Mouse (Mus musculus): ENCODE results near the gene Edar.

Gene Edar

DNA sequence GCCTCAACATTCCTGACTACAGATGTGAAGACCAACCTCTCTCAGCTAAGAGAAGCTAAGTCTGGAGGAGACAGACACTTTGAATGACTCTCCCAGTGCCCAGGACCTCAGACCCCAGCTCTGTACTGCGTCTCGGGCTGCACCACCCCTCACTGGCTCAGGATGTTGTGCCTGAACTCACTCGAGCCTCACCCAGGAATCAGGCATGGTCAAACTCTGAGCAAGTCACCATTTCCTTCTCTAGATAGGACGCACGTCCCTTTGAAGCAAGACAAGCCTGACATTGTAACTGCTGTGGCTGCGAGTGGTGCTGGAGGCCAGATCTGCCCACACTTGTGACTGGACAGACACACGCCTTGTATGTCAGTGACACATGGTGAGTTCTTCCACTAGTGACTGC lies 73.5 kb downstream of the Edar start:
- DNase-seq (ENCODE audit: low read depth, low spot score), result no peak

DNA sequence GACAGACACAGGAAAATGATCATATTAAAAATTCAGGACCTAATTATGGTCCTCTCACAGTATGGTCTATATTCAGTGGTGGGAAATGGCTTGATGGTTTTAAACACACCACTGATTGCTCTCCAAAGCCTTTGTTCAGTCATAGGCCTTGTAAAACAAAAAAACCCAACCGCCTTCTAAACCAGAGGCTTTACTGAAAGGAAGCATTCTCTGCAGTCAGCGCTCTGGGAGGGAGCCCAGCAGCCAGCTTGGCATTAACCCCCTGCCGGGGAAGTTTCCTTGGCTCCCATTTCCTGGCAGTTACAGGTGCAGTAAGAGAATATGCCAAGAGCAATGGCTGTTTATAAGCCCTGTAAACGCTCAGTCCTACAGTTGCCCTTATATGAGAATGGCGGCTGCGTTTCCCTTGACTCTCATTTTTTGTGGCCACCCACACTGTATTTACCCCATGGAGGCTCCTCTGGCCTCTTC lies 74.0 kb downstream of the Edar start:
- peak; percentile 60 for DNase-seq (ENCODE audit: low read depth, low spot score)

DNA sequence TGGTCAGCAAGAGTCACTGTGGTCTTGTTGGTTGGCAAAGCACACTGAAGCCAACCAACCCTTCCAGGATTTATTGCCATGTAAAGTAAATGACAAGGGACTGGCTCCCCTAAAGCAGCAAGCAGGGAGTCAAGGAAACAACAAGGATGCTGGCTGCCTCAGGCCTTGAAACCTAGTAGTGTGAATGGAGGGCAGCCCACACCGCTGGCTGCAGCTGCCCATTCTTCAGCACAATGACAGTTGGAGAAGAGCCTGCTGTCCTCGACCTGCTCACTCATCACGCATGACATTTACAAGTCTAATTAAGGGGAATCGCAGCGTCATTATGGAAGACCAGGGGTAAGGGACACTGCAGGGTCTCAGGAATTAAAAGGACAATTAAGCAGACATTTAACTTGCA lies 74.5 kb downstream of the Edar start:
- peak; percentile 28 for DNase-seq (ENCODE audit: low read depth, low spot score)

DNA sequence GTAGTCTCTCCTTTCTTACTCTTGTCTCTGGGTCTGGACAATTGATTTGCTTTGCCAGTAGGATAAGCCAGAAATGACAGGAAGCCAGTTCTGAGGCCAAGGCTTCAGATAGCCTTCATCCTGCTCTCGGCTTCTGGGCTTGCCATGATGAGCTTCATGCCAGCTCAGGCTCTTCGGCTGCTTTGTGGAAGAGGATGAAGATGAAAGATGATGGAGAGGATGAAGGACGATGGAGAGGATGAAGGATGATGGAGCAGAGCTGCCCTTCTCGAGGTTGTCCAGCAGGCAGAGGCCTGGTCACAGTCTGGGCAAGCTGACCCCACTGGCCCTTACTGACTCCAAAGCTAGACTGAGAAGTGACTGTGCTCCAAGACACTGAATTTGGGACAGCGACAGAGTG lies 75.3 kb downstream of the Edar start:
- no peak for DNase-seq (ENCODE audit: low read depth, low spot score)

DNA sequence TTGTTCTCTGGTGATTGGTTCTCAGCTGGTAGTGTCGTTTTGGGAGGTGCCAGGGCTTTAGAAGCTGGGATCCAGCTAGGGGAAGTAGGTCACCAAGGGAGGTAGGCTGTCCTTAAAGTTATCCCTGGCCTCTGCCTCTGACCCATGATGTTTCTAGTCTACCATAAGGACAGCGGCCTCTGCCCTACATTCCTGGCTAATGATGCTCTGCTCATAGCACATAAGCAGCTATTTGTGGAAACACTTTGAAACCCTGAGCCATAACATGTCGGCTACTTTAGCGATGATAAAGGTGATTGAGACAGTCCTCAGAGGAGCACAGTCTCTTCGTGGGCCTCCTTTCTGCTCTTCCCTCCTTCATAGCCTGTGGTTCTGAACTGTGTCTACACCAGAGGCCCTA lies 79.6 kb downstream of the Edar start:
- peak; percentile 18 for DNase-seq (ENCODE audit: low read depth, low spot score)

DNA sequence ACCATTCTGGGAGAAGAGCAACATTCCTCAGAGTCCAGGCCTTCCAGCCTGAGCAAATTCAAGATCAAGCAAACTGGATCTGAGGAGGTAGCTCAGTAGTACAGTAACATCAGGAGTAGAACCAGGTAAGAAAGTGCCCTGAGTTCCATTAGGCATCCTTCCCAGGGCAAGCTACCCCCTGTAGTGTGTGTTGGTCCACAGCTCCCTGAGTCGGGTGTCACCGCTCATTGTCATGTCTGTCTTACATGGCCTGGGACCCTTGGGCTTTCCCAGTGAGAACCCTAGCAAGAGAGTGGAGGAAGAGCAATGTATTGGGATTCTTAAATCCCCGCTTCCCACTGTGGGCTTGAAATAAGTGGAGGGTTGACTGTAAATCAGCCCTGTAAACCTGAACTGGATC lies 80.3 kb downstream of the Edar start:
- DNase-seq (ENCODE audit: low read depth, low spot score), result no peak

DNA sequence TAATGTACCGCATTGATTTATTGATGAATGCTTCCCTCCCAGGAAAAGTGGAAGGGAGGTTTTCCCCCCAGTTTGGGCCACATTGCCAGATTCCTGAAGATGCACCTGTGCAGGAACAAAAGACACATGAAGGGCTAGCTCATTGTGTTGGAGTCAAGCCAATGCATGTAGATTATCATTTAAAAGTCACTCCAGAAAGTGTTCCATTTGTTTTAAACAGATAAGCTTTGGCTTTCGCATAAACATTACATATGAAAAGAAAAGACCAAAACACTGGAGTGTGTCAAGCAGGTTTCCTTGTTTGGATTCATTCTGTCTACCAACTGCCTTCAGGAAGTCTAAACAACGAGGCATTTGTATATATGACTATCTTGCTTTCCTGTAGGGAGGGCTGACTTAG lies 81.0 kb downstream of the Edar start:
- peak; percentile 64 for DNase-seq (ENCODE audit: low read depth, low spot score)

DNA sequence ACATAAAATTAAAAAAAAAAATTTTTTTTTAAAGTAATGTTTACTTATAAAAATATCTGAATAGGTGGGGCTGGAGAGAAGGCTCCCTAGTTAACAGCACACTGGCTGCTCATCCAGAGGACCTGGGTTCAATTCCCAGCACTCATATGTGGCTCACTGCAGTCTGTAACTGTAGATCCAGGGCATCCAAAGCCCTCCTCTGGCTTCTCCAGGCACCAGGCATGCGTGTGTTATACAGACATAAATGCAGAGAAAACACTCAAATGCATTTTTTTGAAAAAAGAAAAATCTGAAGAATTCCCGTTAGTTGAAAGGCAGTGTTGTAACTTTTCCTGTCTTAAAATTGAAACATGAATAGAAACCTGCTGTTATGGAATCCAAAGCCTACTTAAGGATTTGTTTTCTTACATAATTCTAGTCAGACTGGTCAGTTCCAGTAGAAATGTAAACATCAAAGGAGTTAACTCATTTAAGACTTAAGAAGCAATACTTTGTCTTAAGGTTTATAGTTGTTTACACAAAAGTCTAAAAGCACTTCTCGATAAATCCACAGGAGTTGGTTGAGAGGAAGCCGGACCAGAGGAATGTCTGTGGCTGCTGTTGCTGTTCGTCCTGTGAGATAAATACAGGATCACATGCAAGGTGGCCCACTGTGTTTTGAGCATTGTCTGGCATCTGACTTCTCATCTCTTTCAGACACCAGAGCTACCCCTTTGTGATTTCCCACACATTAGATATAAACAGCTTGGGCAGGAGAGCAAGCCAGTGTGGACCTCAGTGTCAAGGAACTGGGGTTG lies 89.8 kb downstream of the Edar start:
- no peak for DNase-seq (ENCODE audit: low read depth, low spot score)

DNA sequence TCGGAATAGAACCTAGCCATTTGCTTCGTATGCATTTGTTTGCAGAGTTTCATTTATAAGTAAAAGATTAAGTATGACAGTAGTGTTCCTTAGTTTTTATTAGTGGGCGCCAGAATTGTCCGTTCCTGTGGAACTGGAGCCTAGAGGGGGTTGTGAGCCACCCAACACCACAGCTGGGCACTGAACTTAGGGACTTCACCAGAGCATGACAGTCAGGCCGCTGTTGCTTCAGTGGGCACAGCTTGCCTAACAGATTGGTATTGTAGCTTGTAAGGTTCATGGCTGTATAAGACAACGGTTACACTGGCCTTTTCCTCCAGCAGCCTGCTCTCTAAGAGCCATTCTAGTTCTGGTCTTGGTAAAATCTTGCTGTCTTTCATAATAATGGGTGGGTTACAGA lies 114.9 kb downstream of the Edar start:
- no peak for DNase-seq (ENCODE audit: low read depth, low spot score)

DNA sequence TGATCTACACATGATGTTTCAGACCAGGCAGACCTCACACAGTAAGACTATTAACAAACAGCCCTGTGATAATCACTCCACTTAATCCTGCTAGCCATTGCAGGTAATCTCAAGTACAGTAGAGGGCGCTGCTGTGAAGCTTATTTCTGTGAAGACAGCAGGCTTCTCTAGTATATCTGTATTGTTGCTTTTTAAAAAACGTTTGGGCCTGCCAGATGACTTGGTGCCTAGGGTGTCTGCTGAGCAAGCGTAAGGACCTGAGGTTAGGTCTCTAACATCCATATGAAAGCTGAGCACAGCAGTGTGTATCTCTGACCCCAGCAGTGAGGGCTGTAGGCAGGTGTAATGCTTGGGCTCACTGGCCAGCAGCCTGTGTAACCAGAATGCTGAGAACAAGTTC lies 115.6 kb downstream of the Edar start:
- DNase-seq (ENCODE audit: low read depth, low spot score), result peak; percentile 84

DNA sequence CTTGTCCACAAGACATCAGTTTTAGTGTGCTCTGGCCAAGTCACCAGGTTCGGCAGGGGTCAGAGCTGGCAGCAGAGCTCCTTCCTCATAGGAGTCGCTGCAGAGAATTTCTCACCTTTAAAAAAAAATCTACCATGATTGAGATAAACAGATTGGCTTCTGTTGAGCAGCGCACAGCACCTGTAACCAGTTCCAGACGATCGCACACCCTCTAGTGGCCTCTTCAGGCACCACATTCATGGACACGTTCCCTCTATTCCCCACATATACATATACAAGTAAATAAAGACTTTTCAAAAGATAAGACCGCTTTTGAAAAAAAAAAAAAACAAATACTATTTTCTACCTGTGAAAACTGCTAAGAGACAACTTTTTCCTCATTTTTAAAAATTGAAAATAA lies 116.4 kb downstream of the Edar start:
- peak; percentile 81 for DNase-seq (ENCODE audit: low read depth, low spot score)

DNA sequence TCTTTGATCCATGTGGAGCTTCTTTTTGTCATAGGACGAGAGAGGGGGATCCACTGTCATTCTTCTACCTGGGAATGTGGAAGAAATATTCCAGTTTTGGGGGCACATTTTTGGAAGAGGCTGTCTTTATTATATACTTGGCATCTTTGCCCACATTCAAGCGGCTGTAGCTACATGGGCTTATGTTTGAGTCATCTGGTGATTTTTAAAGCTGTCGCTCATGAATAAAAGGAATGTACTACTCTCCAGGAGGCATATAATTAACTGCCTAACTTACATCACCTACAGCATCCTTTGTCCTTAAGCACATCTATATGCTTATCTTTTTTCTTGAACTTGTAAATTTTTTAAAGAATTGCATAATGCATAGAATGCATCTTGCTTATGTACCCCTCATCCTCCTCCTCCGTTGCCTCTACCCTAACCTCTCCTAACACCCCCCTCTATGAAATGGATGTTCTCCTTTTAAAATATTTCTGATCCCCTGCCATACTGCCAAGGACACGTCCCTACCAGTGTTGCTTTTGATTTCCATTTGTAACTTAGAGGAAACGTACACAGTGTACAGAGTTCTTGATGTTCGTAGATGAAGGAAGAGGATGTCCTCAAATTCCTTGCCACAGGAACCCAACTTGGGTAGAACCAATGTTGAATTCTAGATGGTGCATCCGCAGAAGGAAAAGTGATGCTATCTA lies 120.6 kb downstream of the Edar start:
- no peak for DNase-seq (ENCODE audit: low read depth, low spot score)

All from R1 (cell line).